Mouse (Mus musculus) ES-E14 (cell line): ENCODE data around the gene Kcnip2. TPM values are rescaled to one million over a fixed set of nuclear protein-coding genes. Genes with fewer than 3 reads are reported as not detected.

ENCODE experiments used
- DNase-seq: peaks from one replicate; pipeline ENCODE4 v3.0.0-alpha.2; 2013; ENCODE audit warnings: low read depth, low spot score
- H3K27ac ChIP-seq: 2 replicates; pipeline ENCODE4 v1.5.1; 2012; ENCODE audit warnings: low read depth, mild to moderate bottlenecking, low read length, moderate library complexity, mixed read lengths; ENCODE audit not compliant: poor library complexity, insufficient read depth, severe bottlenecking
- H3K36me3 ChIP-seq: 2 replicates; pipeline ENCODE4 v1.6.1; 2012; ENCODE audit warnings: mild to moderate bottlenecking, low read length, moderate library complexity, mixed read lengths; ENCODE audit not compliant: control insufficient read depth, poor library complexity, insufficient read depth, severe bottlenecking
- H3K4me1 ChIP-seq, 2 experiments: fragments of 150-350 bp in 1 of 2; sonication (generic) in 1 of 2; 2 replicates each; pipeline ENCODE4 v1.6.1; 2012; ENCODE audit warnings: low read length in 2 of 2, mild to moderate bottlenecking in 1 of 2, mixed read lengths in 1 of 2; ENCODE audit not compliant: control insufficient read depth in 2 of 2, insufficient read depth in 2 of 2, poor library complexity in 1 of 2
- H3K4me3 ChIP-seq, 2 experiments: fragments of 150-350 bp in 1 of 2; sonication (generic) in 1 of 2; 2 replicates each; pipeline ENCODE4 v1.5.1; 2012; ENCODE audit warnings: low read length in 2 of 2, low read depth in 1 of 2, mild to moderate bottlenecking in 1 of 2, mixed read lengths in 1 of 2; ENCODE audit not compliant: insufficient read depth in 1 of 2, poor library complexity in 1 of 2, severe bottlenecking in 1 of 2
- H3K9ac ChIP-seq: 2 replicates; pipeline ENCODE4 v1.6.1; 2012; ENCODE audit warnings: low read depth, mild to moderate bottlenecking, low read length, mixed read lengths; ENCODE audit not compliant: poor library complexity, insufficient read depth, severe bottlenecking
- H3K9me3 ChIP-seq: fragments of 150-350 bp; sonication (generic); 2 replicates; pipeline ENCODE4 v1.6.1; 2012; ENCODE audit warnings: low read depth, mild to moderate bottlenecking, low read length; ENCODE audit not compliant: control insufficient read depth, insufficient read depth
- CHD2 ChIP-seq: IDR thresholded peaks from 2 replicates; pipeline ENCODE4 v1.6.1; 2014; ENCODE audit warnings: mild to moderate bottlenecking, low read depth, low read length, inconsistent platforms
- HCFC1 ChIP-seq: IDR thresholded peaks from 2 replicates; pipeline ENCODE4 v1.6.1; 2012; ENCODE audit warnings: low read length, inconsistent platforms, borderline replicate concordance; ENCODE audit not compliant: insufficient read depth
- MAFK ChIP-seq: IDR thresholded peaks from 2 replicates; pipeline ENCODE4 v1.6.1; 2014; ENCODE audit warnings: mild to moderate bottlenecking, low read depth, low read length, inconsistent platforms; ENCODE audit not compliant: insufficient read depth
- ZC3H11A ChIP-seq: IDR thresholded peaks from 2 replicates; pipeline ENCODE4 v1.6.1; 2012; ENCODE audit warnings: low read depth, mild to moderate bottlenecking, inconsistent platforms, low read length, borderline replicate concordance
- ZNF384 ChIP-seq: IDR thresholded peaks from 2 replicates; pipeline ENCODE4 v1.6.1; 2012; ENCODE audit warnings: low read depth, low read length, inconsistent platforms
- in situ Hi-C, 2 experiments: fragments of 600-800 bp; cut with MboI; formaldehyde crosslinking; loops; one replicate each; pipeline ENCODE4 v1.15.1; 2025; ENCODE audit warnings: low sequenced_read_pairs in 2 of 2, inconsistent platforms in 1 of 2; ENCODE audit not compliant: unreplicated experiment in 2 of 2
- total RNA-seq: library from RNA; depleted of rRNA; stranded (reverse); fragments of 300-350 nt; gene quantifications from 2 replicates; pipeline ENCODE4 v1.2.3, GENCODE M21; 2012

Gene Kcnip2
- total RNA-seq, 1 experiment = 0.85 TPM

- H3K9me3 ChIP-seq = no peaks in the 10 kb centered on the region
- DNase-seq = no peak
- H3K4me1 ChIP-seq = peaks cover 6 to 10% of the 10 kb centered on the region in 2 experiments; a peak in 2 of 4 replicates
- no peak overlapping the region for H3K9ac ChIP-seq
- no peak overlapping the region for H3K27ac ChIP-seq
- TF ChIP-seq CHD2 (no peak), ZNF384 (no peak), MAFK (no peak), ZC3H11A (no peak), HCFC1 (no peak)
- no peak overlapping the region for H3K4me3 ChIP-seq
- in situ Hi-C loops = no loop called here
- peaks cover 2% of the 10 kb centered on the region; the same call in 1 of the 2 replicates for H3K36me3 ChIP-seq
These were observed 10.3 kb upstream of the Kcnip2 start for GRCm38 (mm10) chr19:45826146-45826545.

GRCm38 (mm10) chr19:45821832-45822231 is 6.0 kb upstream of the Kcnip2 start:
- H3K4me1 ChIP-seq = peaks cover 4 to 19% of the 10 kb centered on the region in 2 experiments; a peak in 3 of 4 replicates
- no peak overlapping the region for H3K9ac ChIP-seq
- no peaks in the 10 kb centered on the region for H3K9me3 ChIP-seq
- DNase-seq = no peak
- in situ Hi-C loops = no loop called here
- H3K4me3 ChIP-seq = no peak overlapping the region
- peaks cover 4% of the 10 kb centered on the region; the same call in 1 of the 2 replicates for H3K36me3 ChIP-seq
- TF ChIP-seq ZNF384 (no peak), HCFC1 (no peak), MAFK (no peak), ZC3H11A (no peak), CHD2 (no peak)
- no peak overlapping the region for H3K27ac ChIP-seq

- Histone ChIP-seq H3K27ac (no peak overlapping the region), H3K36me3 (peaks cover 4% of the 10 kb centered on the region; the same call in 1 of the 2 replicates), H3K9ac (no peak overlapping the region), H3K4me1 (peaks cover 6 to 32% of the 10 kb centered on the region in 2 experiments; a peak in 3 of 4 replicates), H3K9me3 (no peaks in the 10 kb centered on the region), H3K4me3 (no peak overlapping the region)
- in situ Hi-C loops = loop anchor here in 1 of 2 experiments (10.0 kb wide), 1 partner anchor 197 kb away; no protein-coding TSS in a partner anchor
- TF ChIP-seq ZNF384 (no peak), ZC3H11A (no peak), HCFC1 (no peak), CHD2 (no peak), MAFK (no peak)
- no peak for DNase-seq
These were observed 2.1 kb upstream of the Kcnip2 start for GRCm38 (mm10) chr19:45817816-45818490.

GRCm38 (mm10) chr19:45816727-45817126 is 866 bp upstream of the Kcnip2 start:
- no peak overlapping the region for H3K27ac ChIP-seq
- H3K36me3 ChIP-seq = peaks cover 4% of the 10 kb centered on the region; the same call in 1 of the 2 replicates
- peak overlapping the region in 1 of 2 experiments; percentile 74; a peak in 1 of 4 replicates for H3K4me3 ChIP-seq
- no peaks in the 10 kb centered on the region for H3K9me3 ChIP-seq
- H3K9ac ChIP-seq = no peak overlapping the region; the same call in 1 of the 2 replicates
- in situ Hi-C loops = loop anchor here in 1 of 2 experiments (10.0 kb wide), 1 partner anchor 198 kb away; no protein-coding TSS in a partner anchor
- peaks cover 6 to 32% of the 10 kb centered on the region in 2 experiments; a peak in 3 of 4 replicates for H3K4me1 ChIP-seq
- TF ChIP-seq CHD2 = no peak
- no peak for DNase-seq
